Mouse (Mus musculus): ENCODE measurements at regions not wholly inside any gene's neighbourhood (a gene's known extent, or its start where the extent isn't known, plus 50 kb on each side); places are given as distances from the start of the nearest gene placed in this dataset.

- no peak for TF ChIP-seq CTCF (IDR thresholded peaks at IDR 0.05; ENCODE audit: insufficient read depth, low read length)
- TF ChIP-seq POLR2A (IDR thresholded peaks at IDR 0.05; ENCODE audit: borderline replicate concordance, extremely low read depth, low read depth, low read length), result no peak
These were observed 569.7 kb upstream of the Dmac1 start for GRCm38 (mm10) chr4:75847675-75848385.

Data from lung, adult 2 months (tissue).